Mouse (Mus musculus): ENCODE measurements at regions not wholly inside any gene's neighbourhood (a gene's known extent, or its start where the extent isn't known, plus 50 kb on each side); places are given as distances from the start of the nearest gene placed in this dataset.

GRCm38 (mm10) chr11:26972533-26973081 is 378.8 kb upstream of the Vrk2 start:
- H3K9me3 ChIP-seq = no peaks in the 10 kb centered on the region
- no peak overlapping the region for H3K4me3 ChIP-seq
- no peak overlapping the region for H3K9ac ChIP-seq
- no peaks in the 10 kb centered on the region for H3K36me3 ChIP-seq
- no peaks in the 10 kb centered on the region for H3K4me1 ChIP-seq
- no peaks in the 10 kb centered on the region for H3K27me3 ChIP-seq
- no peak overlapping the region for H3K27ac ChIP-seq
- H3K4me2 ChIP-seq (replicated peaks) = no peak overlapping the region
- WGBS = 71% methylated on average over 8 of the region's 8 CpGs
- ATAC-seq (ENCODE audit: low FRiP score, low read depth) = no peak

GRCm38 (mm10) chr11:26971161-26971560 is 377.4 kb upstream of the Vrk2 start:
- no peaks in the 10 kb centered on the region for H3K4me1 ChIP-seq
- H3K4me3 ChIP-seq = no peak overlapping the region
- H3K27ac ChIP-seq = no peak overlapping the region
- no peaks in the 10 kb centered on the region for H3K36me3 ChIP-seq
- no peak overlapping the region for H3K9ac ChIP-seq
- no peak overlapping the region for H3K4me2 ChIP-seq (replicated peaks)
- WGBS = 86% methylated on average over 2 of the region's 2 CpGs
- no peaks in the 10 kb centered on the region for H3K9me3 ChIP-seq
- no peaks in the 10 kb centered on the region for H3K27me3 ChIP-seq
- ATAC-seq (ENCODE audit: low FRiP score, low read depth) = no peak

- no peak overlapping the region for H3K9ac ChIP-seq
- no peaks in the 10 kb centered on the region for H3K9me3 ChIP-seq
- no peak overlapping the region for H3K4me3 ChIP-seq
- no peaks in the 10 kb centered on the region for H3K36me3 ChIP-seq
- no peak overlapping the region for H3K27ac ChIP-seq
- H3K4me1 ChIP-seq = no peaks in the 10 kb centered on the region
- ATAC-seq (ENCODE audit: low FRiP score, low read depth) = no peak
- no peak overlapping the region for H3K4me2 ChIP-seq (replicated peaks)
- 86% methylated on average over 4 of the region's 4 CpGs for WGBS
- H3K27me3 ChIP-seq = no peaks in the 10 kb centered on the region
Observed at GRCm38 (mm10) chr11:26967427-26967826, 373.6 kb upstream of the Vrk2 start.

- no peaks in the 10 kb centered on the region for H3K9me3 ChIP-seq
- no peak overlapping the region for H3K4me2 ChIP-seq (replicated peaks)
- 57% methylated on average over 8 of the region's 8 CpGs for WGBS
- H3K36me3 ChIP-seq = no peaks in the 10 kb centered on the region
- no peak overlapping the region for H3K27ac ChIP-seq
- no peak overlapping the region for H3K4me3 ChIP-seq
- no peak for ATAC-seq (ENCODE audit: low FRiP score, low read depth)
- 0 out of 2 replicates have a peak, but pooled peaks cover 3% of the 10 kb centered on the region for H3K4me1 ChIP-seq
- no peak overlapping the region for H3K9ac ChIP-seq
- H3K27me3 ChIP-seq = no peaks in the 10 kb centered on the region
Observed at GRCm38 (mm10) chr11:26962928-26963667, 369.3 kb upstream of the Vrk2 start.

- Histone ChIP-seq H3K9me3 (no peaks in the 10 kb centered on the region), H3K36me3 (no peaks in the 10 kb centered on the region), H3K4me3 (no peak overlapping the region), H3K4me2 (replicated peaks) (no peak overlapping the region), H3K27me3 (no peaks in the 10 kb centered on the region), H3K27ac (no peak overlapping the region), H3K4me1 (0 out of 2 replicates have a peak, but pooled peaks cover 3% of the 10 kb centered on the region), H3K9ac (no peak overlapping the region)
- WGBS = 50% methylated on average over 18 of the region's 18 CpGs
- ATAC-seq (ENCODE audit: low FRiP score, low read depth) = no peak
Observed at GRCm38 (mm10) chr11:26962040-26962927, 368.5 kb upstream of the Vrk2 start.

GRCm38 (mm10) chr11:26961336-26961980 is 367.7 kb upstream of the Vrk2 start:
- H3K9me3 ChIP-seq = no peaks in the 10 kb centered on the region
- 9% methylated on average over 5 of the region's 5 CpGs for WGBS
- H3K27ac ChIP-seq = no peak overlapping the region
- peak overlapping the region; percentile 49 for H3K4me2 ChIP-seq (replicated peaks)
- H3K4me1 ChIP-seq = 0 out of 2 replicates have a peak, but pooled peaks cover 3% of the 10 kb centered on the region
- H3K9ac ChIP-seq = no peak overlapping the region
- H3K4me3 ChIP-seq = no peak overlapping the region; the same call in 1 of the 2 replicates
- H3K36me3 ChIP-seq = no peaks in the 10 kb centered on the region
- H3K27me3 ChIP-seq = no peaks in the 10 kb centered on the region
- peak; percentile 92 for ATAC-seq (ENCODE audit: low FRiP score, low read depth)

GRCm38 (mm10) chr11:26956153-26956552 is 362.4 kb upstream of the Vrk2 start:
- Histone ChIP-seq H3K4me3 (no peak overlapping the region), H3K9me3 (no peaks in the 10 kb centered on the region), H3K9ac (no peak overlapping the region), H3K36me3 (no peaks in the 10 kb centered on the region), H3K27ac (no peak overlapping the region), H3K4me2 (replicated peaks) (no peak overlapping the region), H3K4me1 (no peaks in the 10 kb centered on the region), H3K27me3 (no peaks in the 10 kb centered on the region)
- 65% methylated on average over 3 of the region's 3 CpGs for WGBS
- ATAC-seq (ENCODE audit: low FRiP score, low read depth) = no peak

- H3K36me3 ChIP-seq = no peaks in the 10 kb centered on the region
- 21% methylated on average over 3 of the region's 3 CpGs for WGBS
- no peaks in the 10 kb centered on the region for H3K4me1 ChIP-seq
- H3K9me3 ChIP-seq = no peaks in the 10 kb centered on the region
- no peaks in the 10 kb centered on the region for H3K27me3 ChIP-seq
- no peak for ATAC-seq (ENCODE audit: low FRiP score, low read depth)
- H3K4me3 ChIP-seq = no peak overlapping the region
- H3K4me2 ChIP-seq (replicated peaks) = no peak overlapping the region
- H3K27ac ChIP-seq = no peak overlapping the region
- H3K9ac ChIP-seq = no peak overlapping the region
Observed at GRCm38 (mm10) chr11:26931766-26932165, 338.0 kb upstream of the Vrk2 start.

- no peak overlapping the region for H3K9ac ChIP-seq
- ATAC-seq (ENCODE audit: low FRiP score, low read depth) = no peak
- 74% methylated on average over 3 of the region's 3 CpGs for WGBS
- H3K27ac ChIP-seq = no peak overlapping the region
- H3K4me2 ChIP-seq (replicated peaks) = no peak overlapping the region
- H3K4me1 ChIP-seq = no peaks in the 10 kb centered on the region
- no peaks in the 10 kb centered on the region for H3K9me3 ChIP-seq
- no peak overlapping the region for H3K4me3 ChIP-seq
- no peaks in the 10 kb centered on the region for H3K27me3 ChIP-seq
- no peaks in the 10 kb centered on the region for H3K36me3 ChIP-seq
Observed at GRCm38 (mm10) chr11:26907099-26907498, 313.3 kb upstream of the Vrk2 start.

- Histone ChIP-seq H3K4me1 (no peaks in the 10 kb centered on the region), H3K27me3 (no peaks in the 10 kb centered on the region), H3K27ac (no peak overlapping the region), H3K4me3 (no peak overlapping the region), H3K4me2 (replicated peaks) (no peak overlapping the region), H3K9ac (no peak overlapping the region), H3K36me3 (no peaks in the 10 kb centered on the region), H3K9me3 (no peaks in the 10 kb centered on the region)
- ATAC-seq (ENCODE audit: low FRiP score, low read depth) = no peak
- WGBS = 41% methylated on average over 6 of the region's 6 CpGs
Observed at GRCm38 (mm10) chr11:26881635-26882034, 287.8 kb upstream of the Vrk2 start.
